Mouse (Mus musculus): ENCODE data around the gene Hus1.

Gene Hus1

DNA sequence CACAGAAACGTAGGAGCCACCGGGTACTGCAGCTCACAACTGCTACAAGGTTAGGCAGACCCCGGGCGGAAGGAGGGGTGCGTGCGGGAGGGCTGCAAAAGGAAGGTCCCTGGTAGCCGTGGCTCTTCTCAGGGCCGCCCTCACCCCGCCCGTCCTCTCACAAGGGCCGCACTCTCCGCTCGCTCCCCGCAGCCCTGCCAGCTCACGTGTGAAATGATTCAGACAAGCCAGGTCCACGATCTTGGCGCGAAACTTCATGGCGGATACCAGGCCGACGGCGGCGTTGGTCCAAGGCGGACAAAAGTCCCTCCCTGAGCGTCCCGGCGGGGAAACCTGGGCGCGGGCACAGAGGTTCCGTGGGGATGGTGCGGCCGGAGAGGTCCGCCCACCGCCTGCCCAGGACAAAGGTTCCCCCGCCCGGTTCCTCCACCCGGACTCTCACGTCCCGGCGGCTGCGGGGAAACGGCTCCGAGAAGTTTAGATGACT is at the start of gene Hus1:
Gene Hus1 (minus strand): TSS at position 339 of the 487 bp plus-strand sequence.
- peak; percentile 90 to 94 for DNase-seq

DNA sequence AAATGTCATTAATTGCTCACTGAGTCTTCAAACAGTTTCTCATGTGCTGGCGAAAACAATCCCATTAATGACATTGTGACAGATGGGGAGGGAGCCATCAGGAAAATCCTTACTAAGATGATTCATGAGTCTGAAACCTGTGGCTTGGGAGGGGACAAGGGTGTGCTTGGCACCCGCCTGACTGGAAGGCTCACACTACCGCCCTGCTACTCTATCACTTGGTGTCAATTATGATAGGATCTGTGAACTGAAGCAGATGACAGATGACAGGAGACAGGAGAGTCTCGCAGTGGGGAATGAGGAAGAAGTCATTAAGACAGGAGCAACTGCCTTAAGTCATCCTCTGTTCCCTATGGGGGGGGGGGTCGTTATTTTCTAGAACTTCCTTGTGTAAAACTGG is 49.5 kb upstream of the Hus1 start:
- DNase-seq = no peak

DNA sequence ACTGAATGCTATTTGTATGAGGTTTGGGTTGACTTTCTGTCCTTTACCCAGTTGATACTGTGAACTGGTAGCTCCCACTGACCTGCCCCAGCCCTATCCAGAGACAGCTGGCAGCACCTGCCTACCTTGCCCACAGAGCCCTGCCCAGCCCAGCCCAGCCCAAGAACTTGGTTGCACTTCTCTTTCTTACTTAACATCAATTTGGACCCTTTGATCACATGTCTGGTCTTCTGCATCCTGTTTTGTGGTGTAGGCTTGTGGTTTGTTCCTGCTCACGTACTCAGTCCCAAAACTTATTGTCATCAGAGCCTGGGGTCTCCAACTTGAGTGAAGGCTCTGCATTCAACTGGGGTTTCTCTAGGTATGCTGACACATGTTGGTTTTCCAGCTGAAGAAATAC is 49.0 kb upstream of the Hus1 start:
- no peak for DNase-seq

- DNase-seq = no peak
Measured at GRCm38 (mm10) chr11:9057711-9058110, 46.7 kb upstream of the Hus1 start.

- no peak for DNase-seq
Measured at GRCm38 (mm10) chr11:9056937-9057336, 45.9 kb upstream of the Hus1 start.

- no peak for DNase-seq
Measured at GRCm38 (mm10) chr11:9051895-9052294, 40.9 kb upstream of the Hus1 start.

- DNase-seq = peak; percentile 21 to 53
Measured at GRCm38 (mm10) chr11:9050241-9050640, 39.2 kb upstream of the Hus1 start.

DNA sequence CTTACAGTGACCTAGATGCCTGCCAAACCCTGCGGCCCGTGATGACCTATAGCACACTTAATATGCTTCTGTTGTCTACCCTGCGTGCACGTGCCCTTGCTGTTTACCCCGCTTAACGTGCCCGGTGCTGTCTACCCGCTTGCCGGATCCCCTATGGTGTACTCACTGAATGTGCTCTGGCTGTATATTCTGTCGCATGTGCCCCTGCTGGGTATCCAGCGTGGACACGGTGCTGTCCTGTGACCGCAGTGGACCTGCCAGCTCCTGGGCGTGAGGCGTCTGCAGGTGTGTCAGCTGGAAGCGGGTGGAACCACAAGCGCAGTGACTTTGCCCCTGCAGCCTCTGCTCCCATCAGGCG is 37.7 kb upstream of the Hus1 start, which contains the start of gene Sun3:
Gene Sun3 (minus strand): TSS at position 289 of the 358 bp plus-strand sequence.
- peak; percentile 62 to 87 for DNase-seq

DNA sequence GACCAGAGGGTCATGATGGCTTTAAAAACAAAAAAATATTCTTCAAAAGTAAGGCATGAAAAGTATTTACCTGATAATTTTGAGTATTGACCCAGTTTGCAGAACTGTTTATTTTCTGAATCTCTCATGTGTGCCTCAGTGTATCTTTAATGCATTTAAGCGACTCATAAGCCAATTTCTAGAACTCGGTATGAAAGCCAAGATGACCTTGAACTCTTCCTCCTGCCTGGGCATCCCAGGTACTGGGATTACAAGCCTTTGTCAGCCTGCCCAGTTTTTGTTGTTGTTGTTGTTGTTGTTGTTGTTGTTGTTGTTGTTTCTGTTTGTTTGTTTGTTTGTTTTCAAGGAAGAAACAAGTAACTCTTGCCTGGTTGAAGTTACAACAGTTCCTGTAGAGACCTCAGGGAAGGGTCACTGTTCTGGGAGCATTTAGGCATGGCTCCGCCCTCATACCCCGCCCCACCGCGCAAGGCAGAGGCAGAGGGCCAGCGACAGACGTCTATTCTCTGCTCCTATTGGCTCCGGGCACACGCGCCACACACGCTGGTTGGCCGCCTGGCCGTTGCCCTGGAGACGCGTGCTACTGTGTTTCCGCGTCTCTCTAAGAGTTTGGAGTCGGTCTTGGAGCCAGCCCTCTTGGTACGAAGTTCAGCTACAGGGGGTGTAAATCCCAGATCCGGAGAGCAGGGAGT is 37.2 kb upstream of the Hus1 start, which contains the start of gene Gm11992:
Gene Gm11992 (plus strand): TSS at position 584 of the 692 bp plus-strand sequence.
- peak; percentile 94 to 98 for DNase-seq

DNA sequence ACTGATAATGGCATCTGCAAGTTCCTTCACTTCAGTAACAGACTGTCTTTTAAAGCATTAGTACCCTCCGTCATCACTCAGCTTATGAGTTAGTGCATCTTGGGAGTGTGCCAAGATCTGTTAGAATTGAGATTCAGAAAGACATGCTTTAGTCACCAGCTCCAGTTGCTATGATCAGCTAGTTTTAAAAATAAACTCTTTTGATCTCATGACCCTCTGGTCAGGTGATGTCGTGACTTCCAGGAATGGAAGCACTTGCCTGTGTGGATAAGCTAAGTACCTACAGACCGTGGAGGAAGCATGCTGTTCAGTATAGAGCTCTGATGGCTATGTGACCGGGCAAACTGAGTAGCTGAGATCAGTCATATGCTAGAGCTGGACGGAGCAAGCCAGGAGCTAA is 36.1 kb upstream of the Hus1 start:
- peak; percentile 42 to 50 for DNase-seq

DNA sequence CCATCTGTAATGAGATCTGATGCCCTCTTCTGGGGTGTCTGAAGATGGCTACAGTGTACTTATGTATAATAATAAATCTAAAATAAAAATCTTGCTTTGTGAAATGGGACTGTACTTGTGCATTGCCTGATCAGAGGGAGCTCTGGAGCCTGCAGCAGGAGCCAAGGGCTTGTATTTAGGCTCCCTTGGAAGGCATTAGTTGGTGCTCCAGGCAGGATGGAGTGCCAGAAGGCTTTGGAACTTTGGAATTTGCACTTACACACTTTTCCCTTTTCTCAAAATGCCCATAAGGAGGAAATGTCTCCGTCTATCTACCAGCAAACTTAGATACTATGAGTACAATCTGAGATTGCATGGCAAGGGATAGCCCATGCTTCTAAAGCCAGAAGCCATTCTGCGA is 35.6 kb upstream of the Hus1 start:
- peak in 1 of 2 experiments; percentile 6 for DNase-seq

GRCm38 (mm10) chr11:9031530-9031929 is 20.5 kb upstream of the Hus1 start:
- no peak for DNase-seq

GRCm38 (mm10) chr11:9025211-9025610 is 14.2 kb upstream of the Hus1 start:
- no peak for DNase-seq

DNA sequence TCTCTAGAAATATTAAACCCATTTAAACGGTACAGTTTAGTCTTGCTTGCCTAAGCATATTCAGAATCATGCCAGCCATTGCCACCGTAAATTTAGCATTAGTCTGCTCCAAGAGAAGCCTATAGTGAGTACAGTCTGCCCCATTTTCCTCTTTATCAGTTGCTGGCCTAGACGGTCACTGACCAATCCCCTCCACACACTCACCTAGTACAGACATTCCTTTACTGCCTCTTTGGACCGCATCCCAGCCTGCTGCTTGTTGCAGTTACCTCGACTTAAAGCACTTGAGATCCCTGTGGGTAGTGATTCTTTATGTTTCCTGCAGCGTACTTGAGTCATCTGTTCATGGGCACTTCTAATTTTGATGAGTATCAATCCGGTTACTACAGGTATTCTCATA is 13.8 kb upstream of the Hus1 start:
- no peak for DNase-seq

GRCm38 (mm10) chr11:9020207-9020606 is 9.2 kb upstream of the Hus1 start:
- DNase-seq = no peak

DNA sequence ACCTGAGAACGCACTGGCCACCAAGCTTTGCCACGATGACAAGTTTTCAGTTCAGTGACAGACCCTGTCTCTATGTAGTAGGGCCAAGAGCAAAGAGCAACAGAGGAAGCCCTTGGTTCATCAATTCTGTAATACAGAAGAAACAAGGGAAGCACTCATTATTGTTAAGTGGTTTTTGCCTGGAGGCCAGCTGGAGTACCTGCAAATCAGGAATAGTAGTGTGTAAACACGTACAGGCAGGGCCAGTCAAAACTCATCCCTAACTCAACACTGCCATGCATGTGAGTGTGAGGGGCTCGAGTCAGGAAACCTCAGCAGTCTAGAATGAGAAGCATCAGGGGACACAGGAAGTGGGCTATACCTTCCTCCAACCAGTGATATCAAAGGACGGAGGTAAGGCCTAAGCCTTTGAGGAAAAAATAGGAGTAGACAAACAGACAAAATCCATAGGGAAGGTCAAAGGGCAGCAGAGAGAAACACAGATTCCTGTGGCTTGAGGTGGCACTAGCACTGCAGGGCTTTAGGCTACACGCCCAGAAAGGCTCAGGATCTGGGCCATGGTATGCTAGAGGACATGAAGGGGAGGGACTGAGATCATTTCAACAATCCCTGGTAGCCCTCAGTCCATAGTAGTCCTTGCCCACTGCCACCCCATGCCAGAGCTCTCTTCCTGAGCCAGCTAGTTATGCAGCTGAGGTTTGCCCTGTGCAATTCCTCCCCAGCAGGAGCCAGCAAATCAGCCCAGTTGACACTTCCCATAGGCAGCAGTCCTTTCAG is 7.7 kb upstream of the Hus1 start:
- DNase-seq = no peak

- DNase-seq = no peak
Measured at GRCm38 (mm10) chr11:9014740-9015139, 3.7 kb upstream of the Hus1 start.

- DNase-seq = no peak
Measured at GRCm38 (mm10) chr11:9011348-9011747, 357 bp upstream of the Hus1 start.

- peak; percentile 78 to 92 for DNase-seq
Measured at GRCm38 (mm10) chr11:9010416-9010815, 575 bp downstream of the Hus1 start.

- no peak for DNase-seq
Measured at GRCm38 (mm10) chr11:9008761-9009160, 2.2 kb downstream of the Hus1 start.

- DNase-seq = no peak
Measured at GRCm38 (mm10) chr11:8988084-8988483, 22.9 kb downstream of the Hus1 start.

DNA sequence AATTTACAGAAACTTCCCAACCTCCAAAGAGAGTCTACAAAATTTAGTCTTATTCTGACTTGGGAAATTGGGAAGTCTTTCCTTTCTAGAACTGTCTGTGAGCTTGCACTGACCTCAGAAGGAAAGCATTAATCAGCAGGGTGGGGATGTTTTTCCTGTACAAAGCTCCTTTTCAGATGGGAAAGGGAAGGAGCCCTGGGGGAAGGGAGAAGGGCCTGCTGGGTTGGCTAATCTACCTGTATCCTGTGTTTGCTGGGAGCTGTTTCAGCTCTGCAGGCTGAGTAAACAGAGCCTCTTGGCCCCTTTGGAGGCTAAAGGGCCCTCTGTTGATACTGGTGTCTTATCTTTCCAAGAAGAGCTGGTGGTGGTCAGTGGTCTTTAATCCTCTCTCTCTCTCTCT is 24.9 kb downstream of the Hus1 start:
- peak; percentile 52 to 72 for DNase-seq

DNA sequence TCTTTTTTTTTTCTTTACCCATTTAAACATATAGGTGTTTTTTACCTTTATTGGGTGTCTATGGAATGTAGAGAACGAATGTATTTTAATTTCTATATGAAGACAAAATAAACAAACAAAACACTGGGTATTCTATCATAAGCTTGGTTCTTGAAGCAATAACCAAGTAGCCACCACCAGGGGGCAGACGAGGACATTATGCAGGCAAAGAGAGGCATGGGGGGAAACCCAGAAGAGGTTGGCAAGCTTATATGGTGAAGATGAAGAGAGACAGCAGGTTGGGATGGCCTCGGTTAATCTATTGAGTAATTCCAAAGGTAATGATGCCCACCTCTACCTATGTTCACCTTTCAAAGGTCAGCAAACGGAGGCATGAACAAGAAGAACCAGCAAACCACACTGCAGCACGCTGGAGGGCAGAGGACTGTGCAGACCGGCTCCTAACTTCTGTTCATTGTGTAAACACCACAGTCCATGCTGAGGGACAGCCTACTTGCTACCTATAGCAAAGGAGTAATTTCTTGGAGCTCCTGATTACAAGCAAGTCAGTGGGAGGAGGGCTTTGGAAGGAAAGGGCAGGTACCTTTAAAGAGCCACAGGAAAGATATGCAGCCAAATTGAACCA is 27.6 kb downstream of the Hus1 start:
- DNase-seq = peak; percentile 77 to 94

DNA sequence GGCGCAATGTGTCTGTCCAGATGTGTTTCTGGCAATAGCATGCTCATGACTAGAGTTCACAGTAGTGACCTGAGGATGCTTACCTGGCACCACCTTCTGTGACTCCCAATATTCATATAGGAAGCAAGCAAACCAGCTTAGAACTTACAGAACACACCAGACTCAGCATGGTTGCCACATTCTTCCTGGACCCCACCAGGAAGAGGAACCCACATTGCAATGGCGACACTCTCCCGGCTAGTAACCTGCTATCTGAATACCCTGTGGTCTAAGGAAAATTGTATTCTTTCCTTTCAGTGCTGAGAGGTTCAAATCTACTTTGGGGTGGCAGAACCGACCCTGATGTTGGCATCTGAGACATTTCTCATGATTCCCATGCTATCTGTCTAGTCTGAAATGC is 32.8 kb downstream of the Hus1 start:
- DNase-seq = no peak
